ENCODE assay signal across 10 mouse cellular contexts in genomic region chr14:27071985-27072384, GRCm38 (mm10). TPM values are rescaled to one million over a fixed set of nuclear protein-coding genes. Genes with fewer than 3 reads are reported as not detected.
A peak's percentile ranks its signal among the peaks of the same experiment; 100 is the strongest.
DNase-seq lines count a peak whose midpoint lies in the region; ATAC-seq lines count a peak whose summit lies in the region.
"Had no signal": no experiment of that assay in that cellular context is flagged by ENCODE, and none has a peak within 500 bp of the region (broad histone marks: within the 10 kb centered on the region; RNA-seq: fewer than 3 reads in every experiment).

No protein-coding gene starts in this region.

- H3K4me2 ChIP-seq in liver, embryonic 11.5 days: no peak overlapping the region
- no peak overlapping the region for H3K4me2 ChIP-seq in hindbrain, embryonic 12.5 days (replicated peaks)

- no peak overlapping the region for H3K9ac ChIP-seq in liver, embryonic 11.5 days (ENCODE audit: low read depth, low read length)
- H3K9ac ChIP-seq in hindbrain, embryonic 12.5 days: no peak overlapping the region

- peak; percentile 43 for DNase-seq in adrenal gland, postnatal 10 days
- no peak for DNase-seq in adrenal gland, adult 8-10 months
- peak; percentile 21 for DNase-seq in 3T3-L1 (ENCODE audit: low read depth, low spot score)
- DNase-seq in induced T-regulatory cell, adult 2 months (ENCODE audit: low read depth): peak; percentile 49
- DNase-seq in liver, embryonic 11.5 days (ENCODE audit: low spot score): no peak
- DNase-seq in right cerebral cortex, adult 18-20 months: no peak

- H3K4me3 ChIP-seq in liver, embryonic 11.5 days (ENCODE audit: low read depth, low read length): no peak overlapping the region
- H3K4me3 ChIP-seq in hindbrain, embryonic 12.5 days: no peak overlapping the region

- no peaks in the 10 kb centered on the region for H3K36me3 ChIP-seq in liver, embryonic 11.5 days (ENCODE audit: control insufficient read depth, insufficient read depth, low read length)
- no peaks in the 10 kb centered on the region for H3K36me3 ChIP-seq in hindbrain, embryonic 12.5 days

- ATAC-seq in liver, embryonic 11.5 days (replicated peaks; ENCODE audit: low FRiP score): peak; percentile 29; the same call in 1 of the 2 replicates
- no peak for ATAC-seq in hindbrain, embryonic 12.5 days (ENCODE audit: low FRiP score)
- ATAC-seq in monocyte, adult 5-6 weeks (replicated peaks; ENCODE audit: insufficient number of reproducible peaks, low FRiP score, low TSS enrichment, poor library complexity, severe bottlenecking): no peak
- ATAC-seq: hindbrain, postnatal 0 days had no signal

- H3K27ac ChIP-seq in liver, embryonic 11.5 days (ENCODE audit: low read depth, low read length): no peak overlapping the region
- no peak overlapping the region for H3K27ac ChIP-seq in hindbrain, embryonic 12.5 days
- H3K27ac ChIP-seq: hindbrain, postnatal 0 days had no signal

- H3K4me1 ChIP-seq in liver, embryonic 11.5 days (replicated peaks; ENCODE audit: control insufficient read depth, insufficient read depth, low read length): peaks cover 30% of the 10 kb centered on the region
- peaks cover 87% of the 10 kb centered on the region for H3K4me1 ChIP-seq in hindbrain, embryonic 12.5 days

- H3K9me3 ChIP-seq in liver, embryonic 11.5 days (ENCODE audit: control insufficient read depth, low read length): no peaks in the 10 kb centered on the region
- H3K9me3 ChIP-seq in hindbrain, embryonic 12.5 days (replicated peaks): no peaks in the 10 kb centered on the region

- WGBS in liver, embryonic 11.5 days: 9% methylated on average over 3 of the region's 3 CpGs
- WGBS in hindbrain, embryonic 12.5 days: 22% methylated on average over 3 of the region's 3 CpGs

- H3K27me3 ChIP-seq in liver, embryonic 11.5 days (replicated peaks; ENCODE audit: control insufficient read depth, insufficient read depth, low read length): no peaks in the 10 kb centered on the region
- H3K27me3 ChIP-seq in hindbrain, embryonic 12.5 days: no peaks in the 10 kb centered on the region; the same call in 1 of the 2 replicates
- H3K27me3 ChIP-seq: CH12.LX had no signal

RNA-seq across cellular contexts. Expression of gene Il17rd, which starts 33.2 kb away (rescaled TPM):
- total RNA-seq in adrenal gland, postnatal 10 days (2021): 1 to 10 TPM; 3.9 to 4.7 TPM
- total RNA-seq in adrenal gland, adult 8-10 months (2022): 1 to 10 TPM; 3.6 to 6.4 (median 5.1) TPM
- 0.69 and 0.80 TPM in 2 replicates for polyA plus RNA-seq in liver, embryonic 11.5 days (2014; fragmentation: Nextera tagmentation; extraction: Ambion mirVana)
- 7.6 and 8.6 TPM in 2 replicates for polyA plus RNA-seq in hindbrain, embryonic 12.5 days (2016; fragmentation: Nextera tagmentation; extraction: Ambion mirVana)
- total RNA-seq in monocyte, adult 5-6 weeks (2017): 0.29 to 1.1 TPM (median 0.49 TPM) in 3 replicates

RNA-seq across cellular contexts. Expression of gene Arhgef3, which starts 42.7 kb away (rescaled TPM):
- total RNA-seq in adrenal gland, postnatal 10 days (2021): 10 to 100 TPM; 36.5 to 37.3 TPM
- 10 to 100 TPM; 44.5 to 54.9 (median 53.3) TPM for total RNA-seq in adrenal gland, adult 8-10 months (2022)
- polyA plus RNA-seq in liver, embryonic 11.5 days (2014; fragmentation: Nextera tagmentation; extraction: Ambion mirVana): 6.4 and 6.8 TPM in 2 replicates
- polyA plus RNA-seq in hindbrain, embryonic 12.5 days (2016; fragmentation: Nextera tagmentation; extraction: Ambion mirVana): 6.6 and 7.6 TPM in 2 replicates
- 243 to 292 TPM (median 261 TPM) in 3 replicates for total RNA-seq in monocyte, adult 5-6 weeks (2017)

Comparison
In these comparisons a context has a peak if more than half of its experiments do, and no peak if none do; other contexts are left out.
1. DNase-seq: peak in adrenal gland, postnatal 10 days (single experiment), 3T3-L1 (single experiment) and induced T-regulatory cell, adult 2 months (single experiment); none in adrenal gland, adult 8-10 months (single experiment), liver, embryonic 11.5 days (single experiment) and right cerebral cortex, adult 18-20 months (single experiment).